Mouse (Mus musculus): ENCODE data around the gene Cryl1.

The Cryl1 gene

GRCm38 (mm10) chr14:57326771-57327170, 71.6 kb downstream of the Cryl1 start:
- in situ Hi-C loops (cut with MseI, MboI), result no loop called here

DNA sequence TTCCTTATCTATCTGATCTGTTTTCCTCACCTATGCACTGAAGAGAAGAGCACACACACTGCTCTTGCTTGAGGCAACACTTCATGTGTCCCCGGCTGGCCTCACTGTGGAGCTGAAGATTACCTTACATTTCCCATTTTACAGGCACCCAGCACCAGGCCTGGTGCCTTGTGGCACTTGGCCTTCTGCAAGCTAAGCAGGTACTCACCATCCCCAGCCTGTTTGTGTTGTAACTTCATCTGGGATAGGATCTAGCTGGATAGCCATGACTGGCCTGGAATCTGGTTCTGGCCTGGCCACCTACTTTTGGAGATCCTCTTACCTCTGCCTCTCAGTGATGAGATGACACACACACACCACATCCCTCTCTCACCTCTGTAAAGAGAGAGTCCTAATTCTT, 79.5 kb downstream of the Cryl1 start:
- in situ Hi-C loops (cut with MseI, MboI), result no loop called here

GRCm38 (mm10) chr14:57316662-57317600, 81.4 kb downstream of the Cryl1 start:
- in situ Hi-C loops (cut with MseI, MboI), result no loop called here

- in situ Hi-C loops (cut with MseI, MboI), result no loop called here
These were observed 82.4 kb downstream of the Cryl1 start for GRCm38 (mm10) chr14:57315976-57316375.

DNA sequence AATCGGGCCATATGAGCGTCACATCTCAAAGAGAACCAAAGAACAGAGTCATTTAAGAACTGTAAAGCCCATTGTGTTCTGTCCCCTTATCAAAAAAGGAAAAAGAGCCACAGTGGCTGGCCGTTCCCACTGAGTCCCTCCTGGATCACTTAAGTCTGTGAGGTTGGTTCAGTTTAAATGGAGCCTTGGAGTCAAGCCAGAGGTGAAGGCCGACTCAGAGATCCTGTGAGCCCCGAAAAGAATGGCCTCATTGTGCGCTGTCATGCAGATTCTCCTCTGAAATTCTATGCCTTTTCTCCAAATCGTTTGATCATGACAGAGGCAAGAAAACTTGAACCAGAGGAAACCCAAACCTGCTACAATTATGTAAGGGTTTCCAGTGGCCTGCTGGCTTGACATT, 82.8 kb downstream of the Cryl1 start:
- in situ Hi-C loops (cut with MseI, MboI), result no loop called here

DNA sequence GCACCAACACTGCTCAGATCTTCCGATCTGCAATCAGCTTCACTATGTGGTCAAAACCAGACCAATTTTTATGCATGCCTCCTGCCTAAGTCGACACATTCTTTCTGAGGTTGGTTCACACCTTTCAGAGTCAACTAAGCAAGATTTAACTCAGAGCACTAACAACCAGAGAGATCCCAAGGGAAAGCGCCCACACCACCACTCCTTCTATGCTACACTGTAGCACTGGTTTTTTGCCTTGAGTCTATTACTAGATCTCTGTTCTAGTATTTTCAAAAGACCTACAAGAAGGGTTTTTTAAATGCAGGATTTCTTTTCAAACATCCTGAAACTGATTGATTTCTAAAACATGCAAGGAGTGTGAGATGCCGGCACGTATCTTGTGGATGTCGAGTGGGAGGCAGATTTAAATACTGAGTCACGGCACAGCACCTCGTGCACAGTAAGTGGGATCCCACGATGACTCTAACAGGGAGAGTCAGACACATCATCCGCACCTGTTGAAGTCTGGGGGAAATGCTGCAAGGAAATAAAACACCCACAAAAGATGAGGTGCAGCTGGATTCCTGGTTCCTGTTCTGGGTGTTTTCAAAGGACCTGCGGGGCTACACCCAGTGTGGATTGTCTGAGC, 96.6 kb downstream of the Cryl1 start:
- in situ Hi-C loops (cut with MseI, MboI), result no loop called here

DNA sequence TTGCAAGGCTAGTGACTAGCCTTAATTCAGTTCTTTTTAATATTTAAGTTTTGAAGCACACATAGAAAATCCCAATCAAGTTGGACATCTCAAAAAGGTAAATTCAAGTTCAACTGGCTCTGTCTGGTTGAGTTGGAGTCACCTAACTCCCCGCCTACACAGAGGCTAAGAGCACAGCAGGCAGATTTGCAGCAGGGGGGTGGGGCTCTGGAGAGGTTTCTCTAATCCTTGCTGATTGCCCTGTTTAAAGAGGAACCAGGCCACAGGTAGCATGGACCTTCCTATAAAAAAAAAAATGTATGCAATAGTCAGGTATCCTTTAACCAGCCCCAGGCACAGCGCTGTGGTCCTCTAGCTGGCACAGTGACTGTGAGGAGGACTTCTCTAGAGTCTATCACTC, 97.8 kb downstream of the Cryl1 start:
- in situ Hi-C loops (cut with MseI, MboI), result no loop called here

DNA sequence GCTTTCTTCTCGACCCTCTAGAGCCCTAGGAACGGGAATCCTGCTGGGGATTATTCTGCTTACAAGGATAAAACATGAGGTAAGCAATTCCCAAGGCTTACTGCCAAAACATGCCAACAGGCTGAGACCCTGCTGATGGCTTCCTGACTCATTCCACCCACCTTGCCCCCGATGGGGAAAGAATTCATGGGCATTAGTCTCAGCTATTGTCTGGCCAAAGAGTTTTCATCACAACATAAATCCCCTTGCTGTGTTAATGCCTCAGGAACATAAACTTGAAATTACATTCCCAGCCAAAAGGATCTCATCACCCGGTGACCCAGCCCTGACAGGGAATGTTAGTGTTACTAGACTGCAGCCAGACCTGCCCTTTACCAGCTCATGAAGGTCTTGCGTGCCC, 100.7 kb downstream of the Cryl1 start:
- in situ Hi-C loops (cut with MseI, MboI), result no loop called here

DNA sequence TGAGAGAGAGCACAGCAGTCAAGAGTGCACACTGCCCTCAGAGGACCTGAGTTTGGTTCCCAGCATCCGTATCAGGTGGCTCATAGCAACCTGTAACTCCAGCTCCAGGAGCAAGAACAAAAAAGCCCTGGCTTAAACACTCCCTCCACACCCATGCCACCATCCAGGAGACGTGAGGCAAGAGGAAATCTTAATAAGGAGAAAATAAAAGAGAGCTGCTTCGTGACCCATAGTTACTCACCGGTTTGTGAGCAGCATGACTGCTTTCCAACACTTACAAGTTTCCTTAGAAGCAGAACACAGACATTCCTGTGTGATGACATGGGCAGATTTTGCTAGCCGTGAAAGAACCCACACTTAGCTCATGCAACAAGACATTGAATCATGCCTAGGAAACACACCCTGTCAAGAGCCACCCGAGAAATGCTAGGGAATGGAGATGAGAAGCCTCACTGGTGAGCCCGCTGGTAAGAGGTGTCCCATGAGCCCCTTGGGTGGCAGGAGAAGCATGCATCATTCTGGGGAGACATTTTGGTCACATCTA, 106.9 kb downstream of the Cryl1 start:
- in situ Hi-C loops (cut with MseI, MboI), result no loop called here

DNA sequence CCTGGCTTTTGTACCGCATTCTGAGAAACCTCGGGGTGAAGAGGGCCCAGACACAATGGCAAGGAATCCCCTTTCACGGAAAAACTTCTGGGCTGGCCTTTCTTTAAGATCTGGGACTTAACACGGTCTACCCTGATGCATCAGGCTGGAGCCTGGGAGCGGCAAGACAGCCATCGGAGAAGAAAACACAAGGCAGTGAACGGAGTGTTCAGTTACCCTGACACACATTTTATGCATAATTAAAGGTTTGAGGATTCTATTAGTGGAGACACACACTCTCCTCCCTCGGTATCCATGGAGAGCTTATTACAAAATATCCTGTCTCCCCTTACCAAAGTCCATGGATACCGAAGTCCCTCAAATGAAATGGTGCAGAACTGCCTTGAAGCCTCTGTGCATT, 109.2 kb downstream of the Cryl1 start:
- in situ Hi-C loops (cut with MseI, MboI), result no loop called here

DNA sequence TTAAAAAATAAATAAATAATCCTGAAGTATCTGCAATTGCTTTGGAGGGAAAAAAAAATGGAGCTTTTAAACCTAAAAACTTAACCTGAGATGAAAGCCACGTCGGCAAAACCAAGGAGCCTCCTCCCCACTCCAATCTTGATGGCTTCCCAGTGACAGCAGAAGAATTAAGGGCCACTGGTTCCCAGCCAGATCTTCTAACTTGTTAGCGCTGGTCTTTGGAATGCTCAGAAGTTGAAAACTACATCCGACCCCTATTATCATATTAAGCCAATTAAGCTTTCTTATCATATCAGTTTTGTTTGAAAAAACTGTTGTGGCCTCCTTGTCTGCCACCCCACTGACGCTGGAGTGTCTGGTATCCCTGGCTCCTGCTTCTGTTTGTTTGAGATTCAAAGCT, 114.5 kb downstream of the Cryl1 start:
- in situ Hi-C loops (cut with MseI, MboI), result no loop called here

GRCm38 (mm10) chr14:57282591-57282990, 115.7 kb downstream of the Cryl1 start:
- in situ Hi-C loops (cut with MseI, MboI), result no loop called here

- in situ Hi-C loops (cut with MseI, MboI), result no loop called here
These were observed 117.5 kb downstream of the Cryl1 start for GRCm38 (mm10) chr14:57280835-57281234.

- in situ Hi-C loops (cut with MseI, MboI), result no loop called here
These were observed 121.8 kb downstream of the Cryl1 start for GRCm38 (mm10) chr14:57276481-57277012.

GRCm38 (mm10) chr14:57272341-57272740, 126.0 kb downstream of the Cryl1 start:
- in situ Hi-C loops (cut with MseI, MboI), result no loop called here

DNA sequence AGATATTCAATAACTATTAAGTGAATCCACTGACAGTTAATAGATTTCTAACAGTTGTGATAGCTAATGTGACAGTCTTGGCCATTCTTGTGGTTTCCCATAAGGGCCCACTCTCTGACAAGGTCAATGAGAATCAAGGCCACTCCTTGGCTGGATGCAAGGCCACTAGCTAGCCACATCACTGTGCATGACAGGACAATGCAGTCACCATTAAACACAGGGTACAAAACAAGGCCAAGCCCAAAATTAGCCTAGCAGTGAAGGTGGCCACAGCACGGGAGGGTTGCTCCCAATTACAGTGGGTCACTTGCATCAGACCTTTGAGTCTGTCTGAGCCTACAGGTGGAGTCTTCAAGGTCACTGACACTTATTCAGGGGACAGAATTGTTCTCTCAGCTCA, 126.5 kb downstream of the Cryl1 start:
- in situ Hi-C loops (cut with MseI, MboI), result no loop called here

GRCm38 (mm10) chr14:57268900-57269299, 129.4 kb downstream of the Cryl1 start:
- in situ Hi-C loops (cut with MseI, MboI), result no loop called here

- in situ Hi-C loops (cut with MseI, MboI), result no loop called here
These were observed 130.0 kb downstream of the Cryl1 start for GRCm38 (mm10) chr14:57268344-57268743.

- in situ Hi-C loops (cut with MseI, MboI), result no loop called here
These were observed 134.4 kb downstream of the Cryl1 start for GRCm38 (mm10) chr14:57263943-57264342.

DNA sequence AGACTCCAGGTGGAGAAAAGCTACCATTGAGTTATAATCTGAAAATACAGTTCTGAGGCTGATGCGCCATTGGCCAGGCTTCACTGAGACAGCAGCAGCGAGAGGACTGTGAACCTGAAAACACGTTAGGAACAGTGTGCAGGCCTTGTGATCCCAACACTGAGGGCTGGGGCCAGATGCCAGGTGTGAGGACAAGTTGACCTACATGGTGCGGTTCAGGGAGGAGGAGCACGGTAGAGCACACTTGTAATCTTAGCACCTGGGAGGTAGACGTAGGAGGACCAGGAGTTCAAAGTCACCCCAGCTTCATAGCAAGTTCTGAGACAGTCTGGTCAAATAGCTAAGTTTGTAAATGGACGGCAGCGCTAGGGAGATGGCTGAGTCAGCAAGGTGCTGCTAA, 139.0 kb downstream of the Cryl1 start:
- in situ Hi-C loops (cut with MseI, MboI), result no loop called here

DNA sequence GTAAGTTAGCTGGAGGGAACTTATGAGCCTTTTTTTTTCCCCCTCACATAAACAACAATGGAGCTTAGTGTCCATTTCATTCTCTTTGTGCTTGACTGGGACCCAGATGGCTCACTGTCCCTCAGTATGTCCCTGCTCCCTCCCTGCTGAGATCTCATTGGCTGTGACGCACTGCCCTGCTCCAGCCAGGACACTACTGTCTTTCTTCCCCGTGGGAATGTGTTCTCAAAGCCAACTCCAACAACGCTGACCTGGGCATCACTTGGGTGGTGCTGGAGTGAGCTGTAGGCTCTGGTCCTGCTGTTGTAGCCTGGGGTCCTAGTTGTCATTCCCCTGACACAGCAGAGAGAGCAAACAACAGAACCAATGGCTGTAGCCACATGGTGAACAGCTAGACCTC, 149.7 kb downstream of the Cryl1 start:
- in situ Hi-C loops (cut with MseI, MboI), result no loop called here

- in situ Hi-C loops (cut with MseI, MboI), result no loop called here
These were observed 151.8 kb downstream of the Cryl1 start for GRCm38 (mm10) chr14:57246575-57246974.

DNA sequence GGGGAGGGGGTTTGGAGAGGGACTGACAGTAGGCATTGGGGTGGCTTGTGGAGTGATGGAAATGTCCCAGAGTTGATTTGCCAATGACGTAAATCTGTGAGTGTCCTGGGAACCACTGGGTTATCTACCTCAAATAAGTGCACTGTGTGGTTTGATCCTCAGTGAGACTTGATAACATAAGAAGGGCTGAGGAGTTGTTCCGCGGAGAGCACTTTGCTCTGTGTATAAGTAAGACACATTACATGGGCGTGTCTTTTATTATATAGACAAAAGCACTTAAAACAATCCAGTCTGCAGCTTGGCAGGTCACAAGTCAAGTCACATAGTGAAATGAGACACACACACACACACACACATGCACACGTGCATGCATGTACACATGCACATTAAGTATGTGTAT, 155.4 kb downstream of the Cryl1 start:
- in situ Hi-C loops (cut with MseI, MboI), result no loop called here

Data from mouse trophoblast stem cell (cell line).